Mouse (Mus musculus): ENCODE data around the gene Tmem51. TPM values are rescaled to one million over a fixed set of nuclear protein-coding genes. Genes with fewer than 3 reads are reported as not detected.

Tmem51 gene
- 1 to 10 TPM; 5.0 to 6.8 (median 5.4) TPM for total RNA-seq (2022)

DNA sequence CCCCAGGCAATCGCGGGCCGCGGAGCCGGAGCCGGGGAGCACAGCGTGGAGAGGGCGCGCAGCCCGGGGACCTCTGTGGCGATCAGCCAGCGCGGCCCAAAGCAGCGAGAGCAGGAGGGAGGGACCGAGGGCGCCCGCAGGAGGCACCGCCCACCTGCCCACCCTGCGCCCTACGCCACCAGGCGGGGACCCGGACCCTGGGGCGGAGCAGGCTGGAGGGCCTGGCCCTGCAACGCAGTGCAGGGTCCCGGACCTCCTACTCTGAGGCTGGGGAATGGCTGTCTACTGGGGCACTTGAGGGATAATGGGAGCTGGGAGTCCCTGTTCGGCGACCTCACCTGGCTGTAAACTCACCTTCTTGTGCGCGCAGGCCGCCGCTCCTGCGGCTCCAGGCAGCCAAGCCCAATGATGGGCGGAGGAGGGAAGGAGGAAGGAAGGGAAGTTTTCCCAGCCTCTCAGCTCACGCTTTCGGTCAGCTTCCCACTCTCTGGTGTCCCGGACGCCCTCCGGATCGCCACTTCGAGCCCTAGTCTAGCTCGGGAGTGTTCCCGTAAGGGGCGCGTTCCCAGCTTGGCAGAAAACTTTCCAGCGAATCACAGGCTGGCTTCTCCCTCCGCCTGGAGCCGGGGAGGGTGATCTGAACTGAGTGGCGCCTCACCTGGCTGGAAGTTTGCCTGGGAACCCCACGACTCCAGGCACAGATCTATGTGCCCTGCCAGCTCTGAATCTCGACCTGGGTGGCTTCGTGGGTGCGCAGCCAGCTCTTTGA lies at the start of gene Tmem51:
Tmem51 (minus strand) TSS at position 174 of the 769 bp plus-strand sequence.
- DNase-seq (ENCODE audit: low spot score in 2 of 2) = no peak

DNA sequence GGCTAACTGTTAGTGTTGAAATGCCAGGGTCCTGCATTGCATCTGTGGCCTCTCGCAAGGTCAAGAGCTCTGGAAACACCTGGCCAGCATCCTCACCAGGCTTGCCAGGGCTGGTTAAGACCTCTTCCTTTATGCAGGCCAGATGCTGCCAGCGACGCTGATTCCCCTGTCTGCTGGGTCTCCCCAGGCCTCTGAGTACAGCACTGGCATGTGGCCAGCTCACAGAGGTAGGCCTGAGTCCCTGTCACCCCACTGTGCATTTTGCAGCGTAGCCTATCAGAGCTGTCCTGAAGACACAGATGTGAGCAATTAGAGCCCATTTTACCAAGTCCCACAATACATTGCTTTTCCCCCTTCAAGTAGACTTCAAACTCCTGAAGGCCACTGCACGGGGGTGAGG lies 46.1 kb upstream of the Tmem51 start:
- DNase-seq (ENCODE audit: low spot score in 2 of 2) = no peak

DNA sequence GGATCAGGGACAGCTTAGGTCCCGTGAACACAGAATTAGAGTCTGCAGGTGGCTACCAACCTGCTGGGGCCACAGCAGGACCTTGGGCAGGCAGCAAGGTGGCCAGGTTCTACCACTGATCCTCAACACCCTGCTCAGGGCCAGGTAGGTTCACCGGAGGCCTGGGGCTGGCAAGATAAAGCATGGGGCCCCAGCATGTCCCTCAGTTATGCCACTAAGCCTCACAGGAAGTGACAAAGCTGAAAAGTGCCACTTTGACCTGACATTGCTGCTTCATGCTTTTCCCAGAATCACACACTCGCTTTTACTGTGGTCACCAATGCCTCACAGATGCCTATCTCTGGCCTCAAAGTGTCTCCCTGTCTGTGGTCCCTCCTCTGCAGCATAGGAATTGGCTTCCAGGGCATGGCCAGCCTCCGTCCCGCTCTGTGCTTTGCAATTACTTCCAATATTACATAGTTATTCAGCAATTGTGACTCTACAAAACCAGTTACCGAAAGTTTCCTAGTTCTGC lies 43.2 kb upstream of the Tmem51 start:
- no peak for DNase-seq (ENCODE audit: low spot score in 2 of 2)

DNA sequence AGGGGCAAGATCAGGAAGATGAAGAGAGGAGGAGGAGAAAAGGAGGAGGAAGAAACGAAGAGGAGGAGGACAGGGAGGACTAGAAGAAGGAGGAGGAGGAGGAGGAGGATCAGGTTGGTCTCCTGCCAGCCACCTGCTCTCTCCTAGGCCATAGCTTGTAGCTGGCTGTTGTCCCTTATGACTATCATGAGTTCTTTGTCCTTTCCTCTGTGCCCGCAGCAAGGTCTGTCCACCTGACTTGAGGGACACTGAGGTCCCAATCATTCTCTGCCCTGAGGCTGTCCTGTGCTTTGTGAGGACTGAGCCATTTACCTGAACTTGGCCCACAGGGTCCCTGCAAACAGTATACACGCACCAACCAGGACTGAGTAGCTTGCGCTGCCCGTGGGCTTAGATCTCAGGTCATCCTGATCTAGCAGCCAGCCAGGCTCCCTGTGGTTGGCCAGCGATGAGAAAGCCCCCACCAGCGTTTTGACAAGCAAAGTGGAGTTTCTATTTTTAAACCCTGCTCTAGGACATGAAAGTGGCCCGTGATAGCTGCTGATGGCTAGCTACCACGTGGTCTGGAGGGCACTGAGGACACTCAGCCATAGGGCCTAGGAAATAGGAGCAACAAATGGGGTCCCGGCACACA lies 42.7 kb upstream of the Tmem51 start:
- DNase-seq (ENCODE audit: low spot score in 2 of 2) = no peak

DNA sequence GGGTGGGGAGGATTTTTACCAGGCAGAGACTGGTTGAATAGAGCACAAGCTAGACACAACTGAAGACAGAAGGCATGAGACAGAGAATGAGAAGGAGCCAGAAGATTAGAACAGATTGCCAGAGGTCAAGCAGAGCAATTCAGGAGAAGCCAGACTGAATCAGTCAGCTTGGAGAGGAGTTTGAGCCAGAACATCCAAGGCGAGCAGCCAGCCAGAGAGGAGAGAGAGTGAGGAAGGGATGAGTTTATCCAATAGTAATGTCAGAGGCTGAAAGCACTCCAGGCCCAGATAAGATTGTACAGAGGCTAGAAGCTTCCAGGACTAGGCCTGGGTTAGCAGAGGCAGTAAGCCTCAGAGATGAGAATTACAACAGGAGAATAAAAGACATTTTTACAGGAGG lies 37.1 kb upstream of the Tmem51 start:
- DNase-seq (ENCODE audit: low spot score in 2 of 2) = no peak

DNA sequence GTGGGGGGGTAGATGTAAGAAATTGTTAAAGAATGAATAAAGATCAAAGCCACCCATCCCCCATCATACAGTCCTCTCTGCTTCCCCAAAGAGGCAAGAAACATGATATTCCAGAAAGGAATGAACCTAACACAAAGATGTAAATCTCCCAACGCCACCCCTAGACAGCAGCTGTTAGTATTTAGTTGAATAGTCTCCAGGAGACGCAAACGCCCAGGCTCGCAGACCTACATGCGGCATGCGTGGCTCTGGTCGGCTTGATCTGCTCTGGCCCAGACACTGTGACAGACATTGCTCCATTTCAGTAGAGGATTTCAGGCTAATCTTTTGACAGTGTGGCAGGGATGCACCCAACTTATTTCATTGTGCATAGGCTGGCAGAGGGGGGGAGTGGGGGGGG lies 34.4 kb upstream of the Tmem51 start:
- DNase-seq (ENCODE audit: low spot score in 2 of 2) = no peak

DNA sequence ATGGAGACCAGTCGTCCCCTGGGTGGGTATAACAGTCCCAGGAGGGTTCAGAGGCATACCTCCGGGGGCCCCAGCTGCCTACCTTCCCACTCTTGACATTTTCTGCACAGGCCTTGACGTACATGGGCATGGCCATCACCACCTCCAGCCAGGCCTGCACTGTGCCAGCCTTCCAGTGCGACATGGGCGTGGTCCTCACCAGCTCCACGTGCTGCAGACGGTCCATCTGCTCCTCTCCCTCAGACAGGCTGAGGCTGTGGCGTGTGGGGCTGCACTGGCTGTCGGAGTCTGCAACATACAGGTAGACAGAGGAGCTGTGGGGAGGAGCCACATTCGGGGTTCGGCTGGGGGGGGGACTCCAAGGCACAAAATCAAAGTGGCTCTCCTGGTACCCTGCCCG lies 33.9 kb upstream of the Tmem51 start:
- no peak for DNase-seq (ENCODE audit: low spot score in 2 of 2)

DNA sequence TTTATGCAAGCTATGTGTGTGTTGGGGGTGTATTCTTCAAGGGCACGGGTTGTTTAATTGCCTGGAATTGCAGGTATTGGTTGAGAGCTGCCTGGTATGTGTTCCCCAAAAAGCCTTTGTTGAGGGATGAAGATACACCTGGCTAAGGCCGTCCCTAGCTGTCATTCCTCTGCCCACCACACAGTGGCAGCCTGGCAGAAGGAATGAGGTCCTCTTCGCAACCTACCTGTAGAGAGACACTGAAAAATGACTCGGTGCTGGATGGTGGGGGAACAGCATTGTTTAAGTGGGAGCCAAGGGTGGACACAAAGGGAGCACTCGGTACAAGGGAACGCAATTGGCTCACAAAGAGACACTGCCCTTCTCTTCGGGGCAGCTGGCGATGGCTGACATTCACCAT lies 29.2 kb upstream of the Tmem51 start:
- peak in 1 of 2 experiments; percentile 32 for DNase-seq (ENCODE audit: low spot score in 2 of 2)

DNA sequence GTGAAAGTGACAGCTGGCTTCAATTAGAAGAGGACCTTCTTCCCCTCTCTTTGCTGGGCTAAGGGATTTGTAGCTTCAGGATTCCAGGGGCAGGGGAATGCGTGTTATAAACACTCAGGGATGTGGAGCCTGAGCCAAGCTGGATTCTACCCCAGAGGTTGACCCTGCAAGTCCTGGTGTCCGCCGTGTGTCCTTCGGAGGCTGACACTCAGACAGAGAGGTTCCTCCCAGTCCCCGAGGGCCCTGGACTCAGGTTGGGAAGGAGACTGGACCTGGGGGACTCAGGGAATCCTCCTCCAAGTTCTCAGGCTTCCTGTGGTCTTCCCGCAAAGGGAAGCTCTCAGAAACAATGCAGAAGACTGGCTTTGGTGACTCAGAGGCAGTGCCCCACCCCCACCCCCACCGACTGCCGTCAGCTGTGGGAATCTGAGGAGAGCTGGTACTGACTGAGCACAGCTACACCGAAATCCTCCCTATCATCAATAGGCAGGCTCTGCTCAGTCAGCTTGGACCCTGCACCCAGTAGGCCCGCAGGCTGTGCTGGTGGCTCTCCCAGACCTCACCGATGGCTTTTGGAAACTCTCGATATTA lies 19.1 kb upstream of the Tmem51 start:
- DNase-seq (ENCODE audit: low spot score in 2 of 2) = no peak

DNA sequence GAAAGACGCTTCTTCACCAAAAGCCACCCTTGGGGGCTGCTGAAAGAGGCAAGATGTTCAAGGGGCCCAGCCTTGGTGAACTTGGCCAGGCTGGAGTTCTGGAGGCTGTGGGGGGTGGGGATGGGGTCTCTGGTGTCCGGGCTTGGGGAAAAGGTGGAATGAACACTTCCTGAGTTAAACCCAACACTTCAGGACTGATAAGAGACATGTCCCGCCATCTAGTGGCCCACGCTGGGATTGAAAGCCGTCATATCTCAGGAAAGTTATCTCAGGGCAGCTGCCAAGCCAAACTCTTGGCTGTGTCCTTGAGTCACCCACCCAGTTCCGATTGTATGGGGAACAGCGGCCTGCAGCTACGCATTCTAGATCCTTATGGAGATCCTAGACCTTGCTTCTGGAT lies 14.2 kb upstream of the Tmem51 start:
- peak in 1 of 2 experiments; percentile 80 for DNase-seq (ENCODE audit: low spot score in 2 of 2)

DNA sequence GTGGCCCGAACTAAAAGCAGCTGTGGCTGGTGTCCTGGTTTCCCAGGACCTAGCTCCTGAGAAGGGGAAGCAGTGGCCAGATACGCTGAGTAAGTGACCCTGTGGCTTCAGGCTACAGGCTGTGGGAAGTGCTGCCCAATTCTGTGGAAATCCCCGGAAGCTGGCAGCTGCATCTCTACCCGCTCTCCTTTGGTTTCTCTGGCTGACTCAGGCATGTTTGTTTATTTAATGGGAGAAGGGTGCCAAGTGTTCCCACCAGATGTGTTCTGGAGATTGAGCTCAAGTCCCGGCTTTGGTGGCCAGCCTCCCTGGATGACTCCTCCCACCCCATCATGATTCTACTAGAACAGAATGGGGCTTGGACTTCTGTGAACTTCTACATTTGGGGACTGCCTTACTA lies 13.8 kb upstream of the Tmem51 start:
- no peak for DNase-seq (ENCODE audit: low spot score in 2 of 2)

DNA sequence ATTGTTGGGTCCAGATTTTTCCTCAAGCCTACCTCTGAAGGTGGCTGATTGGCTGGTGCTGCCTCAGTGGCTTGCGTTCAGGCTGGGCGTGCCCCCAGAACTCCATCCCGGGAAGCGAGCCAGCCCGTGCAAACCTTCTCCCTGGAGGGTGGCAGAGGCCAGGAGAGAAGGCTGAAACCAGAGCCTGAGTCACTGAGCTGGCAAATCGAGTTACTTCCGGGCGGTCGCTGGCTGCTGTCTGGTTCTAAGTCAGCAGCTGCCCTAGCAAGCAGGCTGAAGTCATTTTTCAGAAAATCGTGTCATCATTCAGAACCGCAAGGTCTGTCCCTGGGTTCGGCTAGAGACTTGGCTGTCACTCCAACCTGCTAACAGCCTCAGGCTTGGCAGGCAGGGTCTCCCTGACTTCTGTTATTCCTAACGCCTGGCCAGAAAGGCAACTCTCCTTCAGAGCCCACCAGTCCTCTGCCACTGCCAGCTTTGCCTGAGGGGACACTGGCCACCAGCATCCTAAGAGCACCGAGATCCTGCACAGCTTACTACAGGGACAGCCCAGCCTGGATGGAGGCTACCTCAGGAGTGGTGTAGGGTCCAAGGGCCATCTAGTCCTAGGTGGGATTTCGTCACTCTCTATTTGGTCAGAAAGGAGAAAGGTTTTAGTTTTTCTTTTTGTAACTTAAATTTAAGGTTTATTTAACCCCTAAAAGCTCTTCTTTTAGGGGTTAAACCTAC lies 11.6 kb upstream of the Tmem51 start:
- no peak for DNase-seq (ENCODE audit: low spot score in 2 of 2)

DNA sequence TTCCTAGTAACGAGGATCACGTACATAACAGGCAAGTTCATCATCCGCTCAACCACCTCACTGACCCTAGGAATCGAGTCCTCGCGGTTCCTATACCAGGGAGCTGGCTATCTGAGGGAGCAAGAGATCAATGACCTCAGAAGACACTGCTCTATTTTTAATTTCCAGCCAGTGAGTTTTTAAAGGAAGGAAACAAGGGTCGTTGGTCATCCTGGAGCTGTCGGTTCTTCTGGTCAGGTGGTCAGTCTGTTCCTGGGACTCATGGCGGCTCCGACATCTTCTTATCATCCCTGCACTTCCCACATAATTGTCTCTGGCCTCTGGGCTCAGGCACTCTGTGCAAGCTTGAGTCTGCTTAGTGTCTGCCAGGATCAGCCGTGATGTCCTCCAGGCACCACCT lies 10.3 kb upstream of the Tmem51 start:
- DNase-seq (ENCODE audit: low spot score in 2 of 2) = no peak

DNA sequence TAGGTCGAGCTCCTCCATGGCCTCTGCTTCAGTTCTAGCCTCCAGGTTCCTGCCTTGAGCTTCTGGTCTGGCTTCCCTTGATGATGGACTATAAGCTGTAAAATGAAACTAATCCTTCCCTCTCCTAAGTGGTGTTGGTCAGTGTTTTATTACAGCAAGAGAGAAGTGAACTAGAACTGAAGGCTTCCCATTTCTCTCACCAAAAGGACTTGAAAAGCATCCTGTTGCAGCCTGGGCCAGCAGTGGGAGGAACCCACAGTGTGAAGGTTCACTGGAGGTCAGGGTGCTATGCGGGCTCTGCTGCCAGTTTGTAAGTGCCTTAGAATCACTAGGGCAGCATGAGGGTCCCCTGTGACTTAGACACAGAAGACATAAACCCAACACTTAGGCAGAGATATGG lies 7.0 kb upstream of the Tmem51 start:
- no peak for DNase-seq (ENCODE audit: low spot score in 2 of 2)

DNA sequence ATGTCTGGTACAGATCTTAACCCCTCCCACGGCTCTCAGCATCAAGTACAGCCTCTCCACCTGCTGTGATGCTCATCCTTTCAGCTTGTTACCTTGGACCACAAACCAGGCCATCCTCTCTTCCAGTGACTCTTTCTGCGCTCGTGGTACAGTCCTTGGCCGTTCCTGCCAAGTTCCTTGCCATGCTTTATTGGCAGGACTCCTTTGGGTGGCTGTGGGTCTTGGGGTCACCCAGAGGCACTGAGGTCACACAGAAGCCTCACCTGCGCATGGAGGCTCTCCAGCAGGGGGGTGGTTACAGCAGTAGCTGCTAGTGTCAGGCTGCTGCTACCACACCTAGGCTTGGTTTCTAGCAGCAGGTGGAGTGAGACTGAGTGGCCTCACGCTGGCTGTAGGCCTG lies 5.9 kb upstream of the Tmem51 start:
- no peak for DNase-seq (ENCODE audit: low spot score in 2 of 2)

DNA sequence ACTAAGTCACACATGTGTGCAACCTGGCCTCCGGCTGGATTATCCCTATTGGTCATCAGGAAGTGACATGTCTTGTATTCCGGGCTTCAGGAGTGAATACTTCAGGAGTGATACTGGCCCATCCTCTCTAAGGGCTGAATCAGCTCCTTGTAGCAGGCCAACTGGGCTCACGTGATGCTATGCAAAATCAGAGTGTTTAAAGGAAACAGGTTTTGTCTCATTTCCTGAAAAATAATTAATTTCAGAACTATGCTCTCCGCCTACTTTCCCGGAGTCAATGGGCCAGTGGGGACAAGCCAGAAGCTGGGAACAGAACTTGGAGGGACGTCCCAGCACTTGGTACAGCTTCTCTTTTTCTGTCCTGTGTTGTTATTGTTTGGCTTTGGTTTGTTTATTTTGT lies 4.7 kb upstream of the Tmem51 start:
- DNase-seq (ENCODE audit: low spot score in 2 of 2) = no peak

DNA sequence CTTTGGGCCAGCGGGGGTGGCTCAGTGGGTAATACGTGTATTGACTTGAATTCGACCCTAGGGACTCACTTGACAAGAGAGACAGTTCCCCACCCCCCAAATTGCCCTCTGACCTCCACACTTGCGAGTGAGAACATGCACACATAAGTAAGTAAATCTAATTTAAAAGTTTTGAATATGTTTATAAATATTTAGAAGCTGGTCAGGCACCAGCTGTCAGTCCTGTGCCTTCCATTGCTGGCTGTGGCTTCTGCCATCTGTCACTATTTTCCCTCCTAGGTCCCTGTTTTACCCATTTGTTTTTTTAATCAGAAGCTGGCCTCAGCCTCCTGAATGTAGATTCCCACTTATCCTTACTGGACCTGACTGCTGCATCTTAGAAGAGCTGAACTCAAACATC lies 4.3 kb upstream of the Tmem51 start:
- no peak for DNase-seq (ENCODE audit: low spot score in 2 of 2)

DNA sequence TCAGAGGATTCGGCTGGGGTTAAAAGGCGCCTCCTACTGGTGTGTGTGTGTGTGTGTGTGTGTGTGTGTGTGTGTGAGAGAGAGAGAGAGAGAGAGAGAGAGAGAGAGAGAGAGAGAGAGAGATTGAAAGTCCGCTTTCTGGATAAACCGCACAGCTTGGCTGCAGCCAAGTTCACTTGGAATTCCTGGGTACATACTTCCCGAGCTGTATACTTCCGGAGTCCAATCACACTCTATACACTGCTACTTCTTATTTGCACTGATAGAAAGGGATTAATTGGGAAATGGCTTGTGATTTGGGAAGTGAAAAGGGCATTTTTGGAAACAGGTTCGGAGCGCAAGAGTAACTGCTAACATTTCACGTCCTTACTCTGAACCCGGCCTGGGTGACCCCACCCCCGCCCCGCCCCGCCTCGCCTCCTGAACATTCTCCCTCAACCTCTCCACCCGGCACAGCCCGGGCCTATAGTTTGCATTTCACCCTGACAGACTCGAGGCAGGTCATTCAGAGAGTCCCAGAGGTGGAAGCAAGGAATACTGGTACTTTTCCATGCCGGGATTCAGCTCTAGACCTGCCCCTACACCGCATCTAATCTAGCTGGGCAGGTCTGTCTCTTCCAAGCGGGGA lies 946 bp upstream of the Tmem51 start:
- no peak for DNase-seq (ENCODE audit: low spot score in 2 of 2)

DNA sequence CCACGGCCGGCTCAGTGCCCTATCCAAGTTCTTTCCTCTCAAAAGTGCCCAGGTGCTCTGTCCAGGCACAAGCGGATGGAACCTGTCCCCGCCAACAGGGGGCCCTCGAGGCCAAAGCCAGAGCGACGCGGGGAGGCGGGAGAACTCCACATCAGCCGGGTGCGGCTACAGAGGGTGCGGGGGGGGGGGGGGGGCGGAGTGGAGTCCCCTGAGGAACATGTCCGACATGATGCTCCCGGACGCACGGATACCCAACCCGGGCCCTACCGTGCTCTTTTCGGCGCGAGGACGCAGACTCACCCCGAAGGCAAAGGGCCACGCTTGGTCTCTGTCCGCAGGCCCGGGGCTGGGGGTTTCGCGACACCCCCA lies 358 bp downstream of the Tmem51 start:
- no peak for DNase-seq (ENCODE audit: low spot score in 2 of 2)

DNA sequence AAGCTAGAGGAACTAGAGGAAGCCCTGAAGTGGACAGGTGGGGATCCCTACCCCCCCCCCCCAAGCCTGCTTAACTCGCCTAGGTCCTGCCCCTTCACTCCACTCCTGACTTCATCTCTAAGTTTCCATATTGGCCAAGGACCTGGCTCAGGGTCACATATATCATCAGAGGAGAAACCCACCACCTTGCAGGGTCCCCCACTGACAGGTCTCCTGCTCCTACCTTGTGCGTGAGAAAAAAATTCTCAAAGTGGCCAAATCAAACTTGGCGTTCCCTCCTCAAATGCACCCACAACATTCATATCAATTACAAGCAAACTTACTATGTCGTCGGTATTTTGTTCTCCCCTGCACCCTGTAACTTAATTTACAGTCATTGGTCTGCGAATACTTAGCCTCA lies 911 bp downstream of the Tmem51 start:
- DNase-seq (ENCODE audit: low spot score in 2 of 2) = no peak

DNA sequence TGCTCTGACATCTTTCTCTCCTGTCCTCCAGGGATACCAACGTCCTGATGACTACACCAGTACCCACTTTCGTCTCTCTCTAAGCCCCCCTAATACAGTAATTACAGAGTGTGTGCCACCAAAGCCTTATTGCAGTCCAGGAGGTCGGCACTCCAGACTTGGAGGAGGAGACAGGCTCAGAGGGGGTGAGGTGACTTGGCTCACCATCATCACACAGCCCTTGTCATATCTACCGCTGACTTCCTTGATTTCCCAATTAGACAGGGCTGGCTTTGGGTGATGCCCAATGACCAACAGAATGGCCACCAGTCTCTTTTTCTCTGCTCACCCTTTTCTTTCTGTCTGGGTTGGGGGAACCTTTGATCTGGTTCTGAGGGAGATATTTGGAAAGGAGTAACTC lies 1.4 kb downstream of the Tmem51 start:
- no peak for DNase-seq (ENCODE audit: low spot score in 2 of 2)
